Mouse (Mus musculus): Measurements from ENCODE around the gene Parm1. TPM values are rescaled to one million over a fixed set of nuclear protein-coding genes. Genes with fewer than 3 reads are reported as not detected.

Parm1 gene
- polyA plus RNA-seq, 1 experiment, result 0.29 TPM

DNA sequence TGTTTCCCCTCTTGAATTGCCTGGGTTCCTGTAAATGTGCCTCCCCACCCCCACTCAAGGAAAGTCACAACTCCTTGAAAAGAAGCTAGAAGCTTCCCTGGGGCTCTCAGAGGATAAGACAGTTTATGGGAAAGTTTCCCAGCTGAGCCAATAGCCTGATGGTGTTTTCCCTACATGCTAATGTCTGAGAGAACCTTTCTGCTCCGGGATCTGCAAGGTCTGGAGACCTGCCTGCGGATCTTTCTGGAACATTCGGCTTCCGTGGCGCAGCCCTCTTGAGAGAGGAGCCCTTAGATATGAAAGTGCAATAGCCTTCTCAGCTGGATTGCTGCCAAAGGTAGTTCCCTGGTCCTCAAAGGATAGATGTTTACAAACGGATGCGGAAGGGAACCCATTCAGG lies 1.5 kb downstream of the Parm1 start:
- TF ChIP-seq CTCF (IDR thresholded peaks at IDR 0.05; ENCODE audit: control insufficient read depth, insufficient read depth, insufficient read length) (no peak), MYOG (IDR thresholded peaks at IDR 0.05; ENCODE audit: control insufficient read depth, extremely low read depth, insufficient read length) (no peak), CEBPB (IDR thresholded peaks at IDR 0.05; ENCODE audit: low read depth) (no peak), USF1 (IDR thresholded peaks at IDR 0.05; ENCODE audit: low read depth) (no peak), FOSL1 (IDR thresholded peaks at IDR 0.05; ENCODE audit: insufficient read depth, low read length, poor library complexity, severe bottlenecking) (no peak), MAX (IDR thresholded peaks at IDR 0.05) (no peak)
- Histone ChIP-seq H3K4me3 (ENCODE audit: insufficient read depth, poor library complexity, severe bottlenecking) (no peak overlapping the region), H3K79me2 (ENCODE audit: control insufficient read depth, insufficient read depth) (no peaks in the 10 kb centered on the region), H3K36me3 (ENCODE audit: control insufficient read depth, insufficient read depth) (no peaks in the 10 kb centered on the region), H3K27me3 (ENCODE audit: control insufficient read depth, insufficient read depth, insufficient read length) (peaks cover 17% of the 10 kb centered on the region), H3K79me3 (ENCODE audit: low read depth) (no peaks in the 10 kb centered on the region), H3ac (ENCODE audit: control insufficient read depth, insufficient read length, low read depth) (no peak overlapping the region)

DNA sequence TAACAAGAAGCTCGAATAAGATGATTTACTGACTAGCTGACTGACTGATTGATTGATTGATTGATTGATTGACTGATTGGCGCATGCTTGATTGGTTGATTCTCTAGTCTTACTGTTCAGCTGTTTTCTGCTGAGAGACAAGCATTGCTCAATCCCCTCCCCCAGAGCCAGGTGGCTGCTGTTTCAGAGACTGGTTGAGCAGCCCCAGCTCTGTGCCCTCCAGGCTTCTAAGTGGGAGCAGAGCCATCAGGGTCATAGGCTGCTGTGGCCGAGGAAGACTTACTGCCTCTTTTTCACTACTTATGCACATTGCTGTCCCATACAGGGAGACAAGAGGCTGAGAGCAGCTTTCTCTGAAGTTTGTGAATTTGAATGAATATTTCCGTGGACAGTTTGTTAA lies 2.1 kb downstream of the Parm1 start:
- Histone ChIP-seq H3K36me3 (ENCODE audit: control insufficient read depth, insufficient read depth) (no peaks in the 10 kb centered on the region), H3K79me2 (ENCODE audit: control insufficient read depth, insufficient read depth) (no peaks in the 10 kb centered on the region), H3K4me3 (ENCODE audit: insufficient read depth, poor library complexity, severe bottlenecking) (no peak overlapping the region), H3ac (ENCODE audit: control insufficient read depth, insufficient read length, low read depth) (no peak overlapping the region), H3K79me3 (ENCODE audit: low read depth) (no peaks in the 10 kb centered on the region), H3K27me3 (ENCODE audit: control insufficient read depth, insufficient read depth, insufficient read length) (peaks cover 17% of the 10 kb centered on the region)
- TF ChIP-seq CTCF (IDR thresholded peaks at IDR 0.05; ENCODE audit: control insufficient read depth, insufficient read depth, insufficient read length), result no peak
- TF ChIP-seq MYOG (IDR thresholded peaks at IDR 0.05; ENCODE audit: control insufficient read depth, extremely low read depth, insufficient read length), result no peak
- TF ChIP-seq MYOD1 (IDR thresholded peaks at IDR 0.05; ENCODE audit: control insufficient read depth, insufficient read length, low read depth), result no peak
- no peak for TF ChIP-seq CEBPB (IDR thresholded peaks at IDR 0.05; ENCODE audit: low read depth)
- TF ChIP-seq FOSL1 (IDR thresholded peaks at IDR 0.05; ENCODE audit: insufficient read depth, low read length, poor library complexity, severe bottlenecking), result no peak
- no peak for TF ChIP-seq USF1 (IDR thresholded peaks at IDR 0.05; ENCODE audit: low read depth)
- no peak for TF ChIP-seq MAX (IDR thresholded peaks at IDR 0.05)

DNA sequence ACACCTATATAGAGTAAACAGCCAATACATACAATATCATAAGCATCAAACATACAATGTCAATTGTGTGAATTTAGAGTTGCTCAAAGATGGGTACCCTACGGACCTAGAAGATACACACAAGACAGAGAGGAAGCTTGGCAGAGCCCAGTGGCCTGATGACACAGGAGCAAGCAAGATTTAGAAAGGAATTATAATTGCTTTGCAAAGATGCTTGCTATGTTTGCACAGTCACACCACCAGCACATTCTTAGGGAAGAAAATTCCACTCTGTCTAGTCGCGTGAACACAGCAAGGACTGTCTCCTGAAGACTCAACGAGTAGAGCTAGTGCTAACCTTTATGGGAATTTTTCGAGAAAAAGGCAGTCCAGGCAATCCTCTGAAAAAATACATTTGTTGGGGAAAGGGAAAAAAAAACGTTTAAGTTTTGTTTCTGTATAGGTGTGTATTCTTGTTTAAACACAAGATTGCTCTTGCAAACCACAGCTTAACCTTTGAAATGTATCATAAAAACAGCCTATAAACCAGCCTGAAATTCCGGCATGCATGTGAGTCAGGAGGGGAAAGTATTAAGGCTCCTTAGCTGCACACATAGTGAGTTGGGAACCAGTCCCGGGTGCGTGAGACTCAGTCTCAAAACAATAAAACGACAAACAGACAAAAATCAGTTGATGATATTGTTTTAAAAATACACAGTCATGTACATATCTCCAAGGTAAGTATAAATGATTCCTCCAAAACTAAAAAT lies 15.5 kb downstream of the Parm1 start:
- Histone ChIP-seq H3K79me2 (ENCODE audit: control insufficient read depth, insufficient read depth) (no peaks in the 10 kb centered on the region), H3K4me3 (ENCODE audit: insufficient read depth, poor library complexity, severe bottlenecking) (no peak overlapping the region), H3ac (ENCODE audit: control insufficient read depth, insufficient read length, low read depth) (no peak overlapping the region), H3K79me3 (ENCODE audit: low read depth) (no peaks in the 10 kb centered on the region), H3K36me3 (ENCODE audit: control insufficient read depth, insufficient read depth) (no peaks in the 10 kb centered on the region), H3K27me3 (ENCODE audit: control insufficient read depth, insufficient read depth, insufficient read length) (no peaks in the 10 kb centered on the region)
- TF ChIP-seq MYOD1 (IDR thresholded peaks at IDR 0.05; ENCODE audit: control insufficient read depth, insufficient read length, low read depth), result no peak
- TF ChIP-seq USF1 (IDR thresholded peaks at IDR 0.05; ENCODE audit: low read depth), result no peak
- TF ChIP-seq MAX (IDR thresholded peaks at IDR 0.05), result no peak
- TF ChIP-seq FOSL1 (IDR thresholded peaks at IDR 0.05; ENCODE audit: insufficient read depth, low read length, poor library complexity, severe bottlenecking), result no peak
- TF ChIP-seq CTCF (IDR thresholded peaks at IDR 0.05; ENCODE audit: control insufficient read depth, insufficient read depth, insufficient read length), result no peak
- no peak for TF ChIP-seq MYOG (IDR thresholded peaks at IDR 0.05; ENCODE audit: control insufficient read depth, extremely low read depth, insufficient read length)
- no peak for TF ChIP-seq CEBPB (IDR thresholded peaks at IDR 0.05; ENCODE audit: low read depth)

DNA sequence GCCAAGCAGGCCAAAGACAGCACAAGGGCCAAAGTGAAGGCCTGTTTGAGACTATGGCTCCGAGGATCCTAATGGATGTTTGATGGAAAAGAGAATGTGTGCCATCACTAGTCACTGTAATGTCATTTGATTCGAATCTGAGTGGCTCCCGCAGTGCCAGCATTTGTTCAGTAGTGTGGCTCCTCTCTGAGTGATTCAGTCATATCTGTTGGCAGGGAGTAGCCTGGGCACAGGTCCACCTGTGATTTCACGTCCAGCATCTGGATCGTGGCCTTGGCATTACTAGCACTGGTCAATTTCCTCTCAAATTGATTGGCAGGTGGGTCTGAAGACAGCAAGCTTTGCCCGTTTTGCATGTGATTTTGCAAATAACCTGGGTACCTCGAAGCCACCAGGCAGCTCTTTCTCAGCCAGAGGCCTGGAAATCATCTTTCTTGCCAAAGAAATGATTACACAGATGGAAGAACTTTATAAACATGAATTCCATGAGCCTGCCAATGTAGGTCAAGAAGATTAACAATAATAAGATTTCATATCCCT lies 41.7 kb downstream of the Parm1 start:
- no peaks in the 10 kb centered on the region for H3K27me3 ChIP-seq (ENCODE audit: control insufficient read depth, insufficient read depth, insufficient read length)
- no peak for TF ChIP-seq MYOD1 (IDR thresholded peaks at IDR 0.05; ENCODE audit: control insufficient read depth, insufficient read length, low read depth)
- TF ChIP-seq MYOG (IDR thresholded peaks at IDR 0.05; ENCODE audit: control insufficient read depth, extremely low read depth, insufficient read length), result no peak
- no peak for TF ChIP-seq FOSL1 (IDR thresholded peaks at IDR 0.05; ENCODE audit: insufficient read depth, low read length, poor library complexity, severe bottlenecking)
- no peak for TF ChIP-seq CTCF (IDR thresholded peaks at IDR 0.05; ENCODE audit: control insufficient read depth, insufficient read depth, insufficient read length)
- TF ChIP-seq MAX (IDR thresholded peaks at IDR 0.05), result no peak
- TF ChIP-seq USF1 (IDR thresholded peaks at IDR 0.05; ENCODE audit: low read depth), result no peak
- TF ChIP-seq CEBPB (IDR thresholded peaks at IDR 0.05; ENCODE audit: low read depth), result no peak
- H3K4me3 ChIP-seq (ENCODE audit: insufficient read depth, poor library complexity, severe bottlenecking), result no peak overlapping the region
- no peaks in the 10 kb centered on the region for H3K79me3 ChIP-seq (ENCODE audit: low read depth)
- H3ac ChIP-seq (ENCODE audit: control insufficient read depth, insufficient read length, low read depth), result no peak overlapping the region
- H3K36me3 ChIP-seq (ENCODE audit: control insufficient read depth, insufficient read depth), result no peaks in the 10 kb centered on the region
- no peaks in the 10 kb centered on the region for H3K79me2 ChIP-seq (ENCODE audit: control insufficient read depth, insufficient read depth)

DNA sequence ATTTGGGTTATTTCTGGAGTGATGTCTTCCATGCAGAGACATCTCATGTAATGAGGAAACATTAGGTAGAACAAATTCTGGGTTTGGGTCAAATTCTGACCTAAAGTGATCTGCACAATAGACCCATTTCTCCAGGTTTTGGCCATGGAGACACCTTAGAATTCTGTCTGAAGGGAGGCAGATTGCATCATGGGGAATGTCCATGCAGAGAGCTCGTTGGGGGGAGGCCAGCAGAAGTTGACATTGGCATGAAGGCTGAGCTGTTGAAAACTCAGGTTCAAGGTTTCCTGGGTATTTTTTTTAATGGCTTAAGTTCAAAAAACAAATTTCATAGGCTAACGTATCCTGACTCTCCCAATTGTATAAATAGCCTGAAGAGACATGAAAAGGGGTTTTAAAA lies 42.3 kb downstream of the Parm1 start:
- Histone ChIP-seq H3ac (ENCODE audit: control insufficient read depth, insufficient read length, low read depth) (no peak overlapping the region), H3K79me3 (ENCODE audit: low read depth) (no peaks in the 10 kb centered on the region), H3K36me3 (ENCODE audit: control insufficient read depth, insufficient read depth) (no peaks in the 10 kb centered on the region), H3K4me3 (ENCODE audit: insufficient read depth, poor library complexity, severe bottlenecking) (no peak overlapping the region), H3K27me3 (ENCODE audit: control insufficient read depth, insufficient read depth, insufficient read length) (no peaks in the 10 kb centered on the region), H3K79me2 (ENCODE audit: control insufficient read depth, insufficient read depth) (no peaks in the 10 kb centered on the region)
- TF ChIP-seq CEBPB (IDR thresholded peaks at IDR 0.05; ENCODE audit: low read depth), result no peak
- no peak for TF ChIP-seq MAX (IDR thresholded peaks at IDR 0.05)
- no peak for TF ChIP-seq CTCF (IDR thresholded peaks at IDR 0.05; ENCODE audit: control insufficient read depth, insufficient read depth, insufficient read length)
- TF ChIP-seq FOSL1 (IDR thresholded peaks at IDR 0.05; ENCODE audit: insufficient read depth, low read length, poor library complexity, severe bottlenecking), result no peak
- no peak for TF ChIP-seq MYOG (IDR thresholded peaks at IDR 0.05; ENCODE audit: control insufficient read depth, extremely low read depth, insufficient read length)
- no peak for TF ChIP-seq USF1 (IDR thresholded peaks at IDR 0.05; ENCODE audit: low read depth)
- TF ChIP-seq MYOD1 (IDR thresholded peaks at IDR 0.05; ENCODE audit: control insufficient read depth, insufficient read length, low read depth), result no peak

Data from C2C12 (cell line).